Mouse (Mus musculus) cerebellum, postnatal 25 days (tissue): ENCODE measurements around the gene Gm20489.

Source experiments
- DNase-seq, 2 experiments: peaks; one replicate each; pipeline ENCODE4 v3.0.0; 2021; ENCODE audit warnings: mixed read lengths in 2 of 2

Gm20489 gene

GRCm38 (mm10) chrX:101268755-101269124, at the start of gene Gm20489:
Gene Gm20489 (minus strand): TSS chrX:101269023.
- no peak for DNase-seq

- DNase-seq, result peak; percentile 33 to 59
Observed at GRCm38 (mm10) chrX:101313625-101314359, 45.0 kb upstream of the Gm20489 start.

GRCm38 (mm10) chrX:101309299-101309698, 40.5 kb upstream of the Gm20489 start:
- DNase-seq, result no peak

- DNase-seq, result peak; percentile 65 to 76
Observed at GRCm38 (mm10) chrX:101304646-101305045, 35.8 kb upstream of the Gm20489 start.

GRCm38 (mm10) chrX:101301654-101302053, 32.8 kb upstream of the Gm20489 start:
- peak; percentile 44 to 48 for DNase-seq

GRCm38 (mm10) chrX:101300427-101301030, 31.7 kb upstream of the Gm20489 start:
- peak in 1 of 2 experiments; percentile 56 for DNase-seq

GRCm38 (mm10) chrX:101299473-101300426, 30.9 kb upstream of the Gm20489 start:
- no peak for DNase-seq

- peak; percentile 66 to 85 for DNase-seq
Observed at GRCm38 (mm10) chrX:101299055-101299454, 30.2 kb upstream of the Gm20489 start, which contains the start of gene Nlgn3. Gene Nlgn3 (plus strand): TSS chrX:101299168.

- no peak for DNase-seq
Observed at GRCm38 (mm10) chrX:101290111-101290510, 21.3 kb upstream of the Gm20489 start.

- no peak for DNase-seq
Observed at GRCm38 (mm10) chrX:101289037-101289436, 20.2 kb upstream of the Gm20489 start.

GRCm38 (mm10) chrX:101288432-101288831, 19.6 kb upstream of the Gm20489 start:
- no peak for DNase-seq

GRCm38 (mm10) chrX:101287543-101287942, 18.7 kb upstream of the Gm20489 start:
- no peak for DNase-seq

- DNase-seq, result no peak
Observed at GRCm38 (mm10) chrX:101285953-101286670, 17.3 kb upstream of the Gm20489 start.

GRCm38 (mm10) chrX:101285534-101285933, 16.7 kb upstream of the Gm20489 start:
- DNase-seq, result peak; percentile 66 to 78

- DNase-seq, result no peak
Observed at GRCm38 (mm10) chrX:101282813-101283212, 14.0 kb upstream of the Gm20489 start.

GRCm38 (mm10) chrX:101273875-101274738, 5.3 kb upstream of the Gm20489 start, which contains the start of gene Med12:
Gene Med12 (plus strand): TSS chrX:101274030.
- DNase-seq, result peak; percentile 88 to 94

- DNase-seq, result no peak
Observed at GRCm38 (mm10) chrX:101273410-101273809, 4.6 kb upstream of the Gm20489 start.

- no peak for DNase-seq
Observed at GRCm38 (mm10) chrX:101268025-101268754, 633 bp downstream of the Gm20489 start, which contains the start of gene Il2rg. Gene Il2rg (minus strand): TSS chrX:101268255.

GRCm38 (mm10) chrX:101266631-101267030, 2.2 kb downstream of the Gm20489 start:
- no peak for DNase-seq

- no peak for DNase-seq
Observed at GRCm38 (mm10) chrX:101263892-101264291, 4.9 kb downstream of the Gm20489 start, which contains the start of gene Gm614. Gene Gm614 (minus strand): TSS chrX:101263992.
